Mouse (Mus musculus) kidney, postnatal 4 days (tissue): ENCODE measurements around the gene Smarcd3.
"Not testable (repeated sequence)": the region's sequence is repeated elsewhere in the genome, so short reads cannot be mapped to it uniquely, and the experiment has no call there.

Experiments used
- DNase-seq, 2 experiments: peaks; one replicate each; pipeline ENCODE4 v3.0.0; 2021; ENCODE audit warnings: mixed read lengths in 2 of 2

The Smarcd3 gene

DNA sequence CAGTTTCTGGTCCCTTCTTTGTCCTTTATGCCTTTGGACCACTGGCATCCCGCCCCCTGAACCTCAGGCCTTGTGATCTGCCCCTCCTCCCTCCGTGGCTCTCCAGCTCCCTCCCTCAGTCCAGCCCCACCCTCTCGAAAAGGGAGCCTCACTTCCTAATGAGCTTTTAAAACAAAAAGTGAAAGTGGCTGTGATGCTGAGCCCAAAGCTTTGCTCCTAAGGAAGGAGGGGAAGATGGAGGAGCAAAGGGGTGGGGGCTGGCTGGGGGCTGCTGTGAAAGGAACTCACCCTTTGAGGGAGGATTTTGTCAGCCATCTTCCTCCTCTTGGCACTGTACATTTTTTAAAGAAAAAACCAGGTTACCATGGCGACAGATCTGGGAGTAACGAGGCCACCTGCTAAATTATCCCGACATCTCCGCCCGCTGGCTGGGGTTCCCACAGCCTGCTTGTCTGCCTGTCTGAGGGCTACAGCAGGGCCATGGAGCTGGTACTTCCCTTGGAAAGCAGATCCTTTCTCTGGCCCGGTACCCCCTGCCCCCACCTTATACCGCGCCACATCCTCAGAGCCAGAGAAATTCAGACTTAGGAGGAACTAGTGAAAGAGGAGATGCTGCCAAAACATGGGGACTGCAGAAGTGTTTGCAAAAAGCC lies 27.6 kb downstream of the Smarcd3 start:
- peak; percentile 21 to 51 for DNase-seq

DNA sequence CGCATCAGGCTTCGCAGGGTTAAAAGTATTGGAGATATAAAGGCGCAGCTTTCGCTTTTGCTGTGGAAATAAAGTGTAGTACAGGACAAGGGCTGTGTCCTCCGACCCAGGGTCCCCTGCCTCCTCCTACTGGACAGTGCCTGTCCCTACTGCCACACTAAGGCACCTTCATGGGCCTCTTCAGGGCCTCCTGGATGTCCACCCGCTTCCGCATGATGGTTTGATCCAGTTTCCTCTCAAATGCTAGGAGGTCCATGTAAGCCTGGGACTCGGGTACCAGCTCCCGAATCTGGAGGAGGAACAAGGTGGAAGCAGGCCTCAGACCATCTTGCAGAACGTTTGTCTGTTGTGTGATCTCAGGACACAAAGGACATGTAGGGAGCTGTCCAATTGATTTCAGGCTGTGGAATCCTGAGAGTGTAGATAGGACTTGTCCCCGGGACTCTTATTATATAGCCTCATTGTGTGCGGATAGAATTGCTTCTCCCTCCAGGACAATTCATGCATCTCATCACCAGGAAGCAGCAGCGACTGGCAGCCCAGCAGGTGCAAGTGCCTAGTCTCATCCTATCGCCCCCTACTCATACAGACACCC lies 28.3 kb downstream of the Smarcd3 start:
- no peak for DNase-seq

DNA sequence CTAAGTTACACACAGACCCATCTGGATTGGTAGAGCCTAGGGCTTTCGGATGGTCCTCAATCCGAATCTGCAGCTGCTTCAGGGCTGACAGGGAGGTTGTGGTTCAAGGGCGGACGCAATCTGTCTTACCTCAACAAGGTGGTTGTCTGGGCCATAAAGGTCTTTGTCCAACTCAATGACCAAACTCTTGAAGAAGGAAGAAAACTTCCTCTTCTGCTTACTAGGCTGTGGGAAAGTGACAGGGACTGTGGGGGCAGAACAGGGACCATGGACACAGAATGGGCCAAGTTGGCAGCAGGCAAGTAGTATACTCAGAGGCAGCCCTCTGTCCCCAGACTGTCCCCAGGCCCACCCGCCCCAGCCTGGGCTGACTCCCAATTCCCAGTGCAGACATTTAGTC lies 28.9 kb downstream of the Smarcd3 start:
- no peak for DNase-seq

DNA sequence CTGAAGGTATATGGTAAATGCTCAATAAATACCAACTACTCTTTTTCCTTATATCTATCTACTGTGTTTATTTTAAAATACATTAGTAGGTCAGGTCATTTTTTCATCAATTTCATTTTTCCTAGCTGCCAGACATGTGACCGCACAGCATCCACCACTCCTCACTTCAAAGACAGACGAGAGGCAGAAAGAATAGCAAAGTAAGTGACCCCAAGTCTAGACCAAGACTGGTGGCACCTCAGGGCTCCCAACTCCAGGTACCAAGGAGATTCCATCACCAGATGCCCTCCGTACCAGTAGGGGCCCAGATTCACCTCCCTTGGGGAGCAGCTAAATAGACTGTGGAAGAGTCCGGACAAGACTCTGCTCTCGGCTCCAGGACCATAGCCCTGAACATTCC lies 29.9 kb downstream of the Smarcd3 start:
- DNase-seq = no peak

DNA sequence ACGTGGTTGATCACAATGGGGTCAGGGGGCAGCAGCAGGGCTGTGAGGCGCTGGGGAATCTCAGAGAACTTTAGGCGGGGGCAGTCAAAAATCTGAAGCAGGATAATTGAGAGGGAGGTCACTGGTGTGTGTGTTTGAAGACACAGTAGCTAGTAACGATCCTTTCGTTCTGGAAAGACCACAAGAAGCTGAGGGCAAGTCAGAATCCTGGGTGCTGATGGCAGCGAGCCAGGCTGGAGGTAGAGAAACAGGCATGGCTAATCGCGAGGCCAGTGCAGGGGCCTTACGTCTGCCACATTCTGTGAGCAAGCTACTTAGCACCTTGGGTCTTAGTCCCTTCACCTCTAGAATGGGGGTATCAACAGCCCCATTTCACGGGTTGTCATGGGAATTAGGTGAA lies 30.3 kb downstream of the Smarcd3 start:
- no peak for DNase-seq

DNA sequence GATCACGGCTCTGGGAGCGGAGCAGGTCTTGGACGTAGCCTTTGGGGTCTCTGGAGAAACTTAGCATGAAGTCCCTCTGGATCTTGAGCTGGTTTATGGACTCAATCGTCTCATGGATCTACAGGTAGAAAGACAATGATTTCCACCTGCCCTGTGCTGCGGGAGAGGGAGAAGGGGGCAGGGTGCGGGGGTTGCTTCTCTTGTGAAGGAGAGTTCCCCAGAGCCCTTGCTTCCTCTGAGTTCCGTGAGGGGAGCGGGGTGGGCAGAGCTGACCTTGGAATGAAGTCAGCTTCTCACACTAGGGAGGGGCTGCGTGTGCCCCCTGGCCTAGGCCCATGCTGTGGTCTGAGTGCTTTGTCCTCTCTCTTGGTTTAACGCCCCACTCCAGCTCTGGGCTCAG lies 31.0 kb downstream of the Smarcd3 start:
- DNase-seq = no peak

DNA sequence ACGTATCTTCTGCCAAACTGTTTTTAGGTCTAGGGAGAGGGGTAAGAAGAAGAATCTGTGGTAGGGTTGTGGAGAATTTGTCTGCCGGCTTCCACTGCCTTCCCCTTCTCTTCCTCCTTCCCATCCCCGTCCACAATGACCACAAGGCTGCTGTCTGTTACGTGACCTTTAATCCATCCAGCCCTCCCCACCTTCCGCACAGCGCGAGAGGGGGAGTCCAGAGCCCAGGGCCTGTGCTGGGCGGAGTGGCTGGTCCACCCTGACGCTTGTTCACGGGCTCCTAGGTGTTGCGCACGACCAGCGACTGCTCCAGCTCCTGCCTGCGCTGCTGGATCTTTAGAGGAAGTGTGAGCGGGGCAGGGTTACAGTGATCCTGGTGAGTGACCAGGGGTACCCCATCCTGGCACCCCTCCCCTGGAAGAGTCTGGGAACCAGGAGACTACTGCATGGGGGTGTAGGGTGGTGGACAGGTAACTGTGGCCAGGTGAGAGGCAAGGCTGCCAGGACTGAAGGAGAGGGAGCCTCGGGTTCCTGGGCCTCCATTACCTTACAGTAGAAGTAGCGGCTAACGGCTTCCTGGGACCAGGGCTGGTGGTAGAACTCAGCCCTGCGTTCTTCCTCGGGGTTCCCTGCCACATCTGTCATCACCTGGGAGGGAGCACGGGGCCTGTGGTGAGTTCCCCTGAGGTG lies 31.6 kb downstream of the Smarcd3 start:
- peak; percentile 31 to 43 for DNase-seq

DNA sequence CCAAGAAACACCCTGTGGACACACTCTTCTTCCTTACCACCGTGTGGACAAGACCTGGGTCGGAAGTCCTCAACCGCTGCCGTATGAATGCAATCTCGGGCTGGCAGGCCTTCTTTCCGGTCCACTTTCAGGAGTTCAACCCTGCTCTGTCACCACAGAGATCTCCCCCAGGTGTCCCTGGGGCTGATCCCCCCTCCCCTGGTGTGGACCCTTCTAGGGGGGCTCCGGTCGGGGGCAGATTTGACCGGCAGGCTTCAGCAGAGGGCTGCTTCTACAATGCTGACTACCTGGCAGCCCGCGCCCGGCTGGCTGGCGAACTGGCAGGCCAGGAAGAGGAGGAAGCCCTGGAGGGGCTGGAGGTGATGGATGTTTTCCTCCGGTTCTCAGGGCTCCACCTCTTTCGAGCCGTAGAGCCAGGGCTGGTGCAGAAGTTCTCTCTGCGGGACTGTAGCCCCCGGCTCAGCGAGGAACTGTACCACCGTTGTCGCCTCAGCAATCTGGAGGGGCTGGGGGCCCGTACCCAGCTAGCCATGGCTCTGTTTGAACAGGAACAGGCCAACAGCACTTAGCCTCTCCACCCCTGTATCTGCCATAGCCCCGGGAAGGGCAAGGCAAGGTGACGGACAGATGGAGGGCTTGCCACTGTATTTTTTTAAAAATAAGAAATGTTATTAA lies 32.3 kb downstream of the Smarcd3 start:
- DNase-seq = peak; percentile 41 to 63

DNA sequence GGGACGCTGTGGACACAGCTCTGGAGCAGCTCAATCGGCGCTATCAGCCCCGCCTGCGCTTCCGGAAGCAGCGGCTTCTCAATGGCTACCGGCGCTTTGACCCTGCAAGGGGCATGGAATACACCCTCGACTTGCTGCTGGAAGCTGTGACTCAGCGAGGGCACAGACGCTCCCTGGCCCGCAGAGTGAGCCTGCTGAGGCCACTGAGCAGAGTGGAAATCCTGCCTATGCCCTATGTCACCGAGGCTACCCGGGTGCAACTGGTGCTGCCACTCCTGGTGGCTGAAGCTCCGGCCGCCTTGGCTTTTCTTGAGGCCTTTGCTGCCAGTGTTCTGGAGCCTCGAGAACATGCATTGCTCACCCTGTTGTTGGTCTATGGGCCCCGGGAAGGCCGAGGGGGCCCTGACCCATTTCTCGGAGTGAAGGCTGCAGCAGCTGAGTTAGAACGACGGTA lies 32.9 kb downstream of the Smarcd3 start:
- peak; percentile 49 to 66 for DNase-seq

DNA sequence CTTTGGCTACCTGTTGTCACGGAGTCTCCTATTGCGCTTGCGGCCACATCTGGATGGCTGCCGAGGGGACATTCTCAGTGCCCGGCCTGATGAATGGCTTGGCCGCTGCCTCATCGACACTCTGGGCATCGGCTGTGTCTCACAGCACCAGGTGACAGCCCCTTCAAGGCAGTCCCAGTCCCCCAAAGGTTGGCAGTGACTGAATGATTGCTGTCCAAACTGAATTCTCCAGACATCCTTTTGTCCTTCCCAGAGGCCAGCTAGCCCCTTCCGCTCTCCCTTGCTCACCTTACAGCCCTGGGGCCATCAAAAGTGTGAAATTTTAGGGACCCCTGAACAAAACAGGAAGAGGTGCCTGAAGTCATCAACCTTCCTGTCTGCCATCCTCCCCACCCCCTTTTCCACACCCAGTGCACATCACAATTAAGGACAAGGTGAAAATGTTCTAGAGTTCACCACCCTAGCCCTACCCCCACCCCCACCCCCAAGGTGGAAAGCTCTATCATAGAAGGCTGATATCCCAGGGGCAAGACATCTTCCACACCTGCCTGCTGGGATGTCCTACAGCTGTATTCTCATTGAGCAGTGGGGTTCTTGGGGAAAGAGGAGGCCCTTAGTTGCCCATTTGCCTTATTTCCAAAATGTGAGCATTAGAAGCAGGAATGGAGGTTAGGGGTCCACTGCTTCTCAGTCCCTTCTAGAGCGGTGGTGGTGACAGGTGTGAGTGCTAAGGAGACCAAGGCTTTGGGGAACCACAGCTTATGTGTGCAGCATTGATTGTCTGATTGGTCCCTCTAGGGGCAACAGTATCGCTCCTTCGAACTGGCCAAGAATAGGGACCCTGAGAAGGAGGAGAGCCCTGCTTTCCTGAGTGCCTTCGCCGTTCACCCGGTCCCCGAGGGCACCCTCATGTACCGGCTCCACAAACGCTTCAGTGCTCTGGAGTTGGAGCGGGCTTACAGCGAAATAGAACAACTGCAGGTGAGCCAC lies 34.4 kb downstream of the Smarcd3 start:
- DNase-seq = no peak

DNA sequence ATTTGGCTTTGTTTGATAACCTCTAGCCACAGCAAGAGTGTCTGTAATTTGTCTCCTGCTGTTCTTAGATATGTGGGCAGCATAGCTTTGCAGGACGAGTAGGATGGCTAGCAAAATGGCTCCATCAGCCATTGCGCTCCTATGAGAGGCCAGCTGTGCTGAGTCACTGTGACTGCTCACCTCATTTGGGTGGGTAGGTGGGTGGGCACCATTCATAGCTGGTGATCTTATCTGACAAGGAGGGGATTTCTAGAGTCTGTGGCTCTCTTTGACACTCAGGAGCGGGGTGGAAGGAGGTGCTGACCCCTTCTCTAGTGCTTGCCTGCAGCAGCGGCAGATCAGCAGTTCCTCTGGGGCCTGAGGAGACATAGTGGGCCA lies 37.0 kb downstream of the Smarcd3 start:
- peak in 1 of 2 experiments; percentile 28 for DNase-seq

DNA sequence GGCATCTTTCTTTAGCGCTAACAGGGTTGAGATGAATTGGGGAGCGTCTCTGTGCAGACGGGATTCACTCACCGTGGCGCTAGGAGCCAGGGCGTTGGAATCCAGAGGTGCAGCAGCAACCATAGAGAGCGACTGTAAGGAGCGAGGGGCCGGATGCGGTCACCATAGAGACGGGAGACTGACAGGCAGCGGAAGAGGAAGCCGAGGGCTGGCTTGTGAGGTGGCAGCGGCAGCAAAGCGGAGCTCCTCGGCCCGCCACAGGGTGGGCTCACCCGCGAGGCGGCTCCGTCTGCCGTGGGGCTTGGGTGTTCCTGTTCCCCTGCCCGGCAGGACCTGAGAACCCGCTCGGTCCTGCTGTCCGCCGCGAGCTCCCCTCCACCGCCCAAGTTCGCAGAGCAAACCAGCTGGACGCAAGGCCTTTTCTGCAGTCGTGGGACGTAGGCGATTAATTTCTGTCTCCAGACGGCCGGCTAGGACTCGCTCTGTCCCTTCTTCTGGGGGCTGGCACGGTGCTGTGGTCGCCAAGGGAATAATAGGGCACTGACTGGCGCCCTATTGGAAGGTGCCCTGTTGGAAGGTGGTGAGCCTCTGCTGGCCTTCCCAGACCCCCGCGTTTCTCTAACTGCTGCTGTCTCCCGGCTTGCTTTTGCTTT lies 37.5 kb downstream of the Smarcd3 start, which contains the start of gene Chpf2:
TSS of gene Chpf2 (plus strand) at position 195 of the 653 bp plus-strand sequence.
- DNase-seq = peak; percentile 87 to 92

DNA sequence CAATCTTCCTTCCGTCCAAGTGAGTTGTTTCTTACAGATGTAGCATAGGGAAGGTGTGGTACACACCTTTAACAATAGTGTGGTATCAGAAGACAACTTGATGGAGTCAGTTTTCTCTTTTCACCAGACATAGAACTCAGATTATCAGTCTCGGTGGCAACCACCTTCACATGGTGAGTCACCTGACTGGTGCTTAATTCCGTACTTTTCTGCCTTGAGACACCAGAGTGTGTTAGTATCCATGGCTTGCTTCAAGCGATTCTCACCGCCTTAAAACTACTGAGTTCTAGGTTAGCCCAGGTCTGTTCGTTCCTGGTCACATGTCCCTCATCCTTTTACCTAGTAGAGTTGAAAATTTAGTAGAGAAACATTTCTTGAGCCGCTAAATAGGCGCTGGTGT lies 38.1 kb downstream of the Smarcd3 start:
- DNase-seq = no peak

DNA sequence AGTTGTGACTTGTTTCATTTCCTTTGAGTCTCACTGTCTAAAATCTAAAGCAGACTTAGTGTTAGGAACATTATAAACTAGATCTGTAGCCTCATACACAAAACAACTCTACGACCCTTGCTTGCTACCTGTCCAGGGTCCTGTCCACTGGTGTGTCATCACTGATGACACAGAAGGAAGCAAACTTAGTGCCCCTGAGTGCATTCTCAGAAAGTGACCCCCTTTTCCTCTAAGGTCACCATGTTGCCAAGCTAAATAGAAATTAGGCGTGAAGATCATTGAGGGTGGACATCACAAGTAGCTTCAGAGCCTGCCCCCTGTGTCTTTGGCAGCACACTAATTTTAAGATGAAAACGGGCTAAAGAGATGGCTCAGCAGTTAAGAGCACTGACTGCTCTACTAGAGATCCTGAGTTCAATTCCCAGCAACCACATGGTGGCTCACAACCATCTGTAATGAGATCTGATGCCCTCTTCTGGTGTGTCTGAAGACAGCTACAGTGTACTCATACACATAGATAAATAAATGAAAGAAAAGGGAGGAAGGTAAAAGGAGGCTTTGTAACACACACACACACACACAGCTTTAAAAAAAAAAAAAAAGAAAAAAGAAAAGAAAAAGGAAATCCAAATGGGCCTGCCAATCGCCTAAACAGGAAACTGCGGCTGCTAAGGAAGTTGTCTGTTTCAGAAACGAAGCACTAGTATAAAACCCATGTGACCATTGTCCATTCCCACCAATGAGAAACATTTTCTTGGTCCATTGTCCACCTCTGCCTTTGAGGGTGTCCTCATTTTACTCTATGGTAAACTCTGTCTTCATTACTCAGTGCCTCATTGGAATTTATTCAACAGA lies 45.9 kb downstream of the Smarcd3 start:
- no peak for DNase-seq

DNA sequence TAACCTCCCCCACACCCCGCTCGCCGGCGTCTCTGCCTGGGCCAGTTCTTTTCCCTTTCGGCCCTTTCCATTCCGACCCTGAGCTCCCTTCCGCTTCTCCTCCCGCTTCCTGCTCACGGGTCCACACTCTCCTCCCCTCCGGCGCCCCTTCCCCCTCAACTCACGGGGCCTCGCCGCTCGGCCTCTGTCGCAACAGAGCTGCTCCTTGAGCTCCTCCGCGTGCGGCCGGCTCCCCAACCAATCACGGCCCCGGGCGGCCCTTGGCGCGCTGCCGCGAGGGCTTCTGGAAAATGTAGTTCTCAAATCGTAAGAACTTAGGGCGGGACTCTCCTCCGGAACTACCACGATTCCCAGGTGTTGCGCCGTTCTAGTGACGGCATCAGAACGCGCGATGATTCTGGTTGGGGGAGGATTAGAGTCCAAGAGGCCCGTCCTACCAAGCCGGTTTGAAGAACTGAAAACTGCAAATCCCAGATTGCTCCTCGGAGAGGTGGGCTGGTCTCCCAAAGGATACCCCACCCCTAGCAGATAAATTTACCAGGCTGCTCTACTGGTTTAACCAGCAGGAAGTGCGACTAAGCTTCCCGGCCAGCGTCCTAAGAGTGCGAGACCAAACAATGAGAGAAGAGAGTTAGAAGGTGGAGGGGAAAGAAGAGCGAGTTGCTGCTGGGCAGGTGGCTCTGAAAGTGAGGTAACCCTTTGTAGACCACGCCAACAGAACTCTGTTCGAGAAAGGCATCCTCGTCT lies 46.9 kb downstream of the Smarcd3 start, which contains the start of gene Abcf2:
TSS of gene Abcf2 (minus strand) at position 285 of the 747 bp plus-strand sequence.
- peak; percentile 100 for DNase-seq

DNA sequence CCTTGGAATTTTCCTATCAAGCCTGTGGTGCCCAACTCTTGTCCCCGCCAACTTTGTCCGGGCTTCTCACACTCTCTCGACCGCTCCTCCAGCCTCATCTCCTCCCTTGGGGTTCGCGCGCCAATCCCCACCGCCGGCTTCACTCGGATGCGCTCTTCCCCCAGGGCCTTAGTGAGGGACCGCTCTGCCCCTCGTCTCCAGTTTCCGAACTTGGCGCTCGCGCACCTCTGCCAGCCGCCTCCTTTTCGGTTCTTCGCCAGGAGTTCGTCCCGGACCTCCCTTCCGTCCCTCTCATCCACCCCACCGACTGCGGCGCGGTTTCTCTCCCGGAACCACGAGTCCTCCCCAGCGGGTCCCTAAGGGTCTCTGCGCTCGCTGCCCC lies 47.4 kb downstream of the Smarcd3 start:
- DNase-seq = no peak

DNA sequence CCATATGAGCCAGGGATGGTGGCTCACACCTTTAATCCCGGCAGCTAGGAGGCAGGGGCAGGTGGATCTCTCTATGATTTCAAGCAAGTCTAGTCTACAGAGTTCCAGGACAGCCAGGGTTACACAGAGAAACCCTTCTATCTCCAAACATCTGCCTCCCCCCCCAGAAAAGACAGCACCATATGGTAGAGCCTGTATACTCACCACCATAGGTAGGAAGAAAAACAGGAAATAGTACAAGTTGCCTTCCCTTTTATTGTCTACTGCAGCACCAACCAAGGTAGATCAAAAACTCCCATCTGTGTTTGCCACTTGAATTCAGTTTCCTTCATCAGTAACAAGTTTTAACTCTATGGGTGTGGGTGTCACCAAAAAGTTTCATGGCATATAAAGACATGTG lies 48.3 kb downstream of the Smarcd3 start:
- DNase-seq = no peak

DNA sequence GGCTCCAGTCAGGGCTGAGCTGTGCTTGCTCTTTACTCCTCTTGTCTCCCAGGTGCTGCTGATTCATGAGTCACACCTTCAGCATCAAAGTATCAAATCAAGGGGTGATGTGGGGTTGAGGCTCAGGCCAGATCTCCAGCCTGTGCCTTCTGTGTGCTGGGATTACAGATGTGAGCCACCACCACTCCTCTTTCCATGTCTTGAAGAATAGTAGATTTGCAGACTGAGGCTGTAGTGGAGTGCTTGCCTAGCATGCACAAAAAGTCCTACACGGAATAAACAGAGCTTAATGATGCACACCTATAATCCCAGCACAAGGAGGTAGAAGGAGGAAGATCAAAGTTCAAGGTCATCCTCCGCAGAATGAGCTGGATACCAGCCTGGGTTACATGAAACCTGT lies 67.5 kb downstream of the Smarcd3 start, which contains the start of gene 4931409K22Rik:
TSS of gene 4931409K22Rik (minus strand) at position 101 of the 400 bp plus-strand sequence.
- DNase-seq = no peak

DNA sequence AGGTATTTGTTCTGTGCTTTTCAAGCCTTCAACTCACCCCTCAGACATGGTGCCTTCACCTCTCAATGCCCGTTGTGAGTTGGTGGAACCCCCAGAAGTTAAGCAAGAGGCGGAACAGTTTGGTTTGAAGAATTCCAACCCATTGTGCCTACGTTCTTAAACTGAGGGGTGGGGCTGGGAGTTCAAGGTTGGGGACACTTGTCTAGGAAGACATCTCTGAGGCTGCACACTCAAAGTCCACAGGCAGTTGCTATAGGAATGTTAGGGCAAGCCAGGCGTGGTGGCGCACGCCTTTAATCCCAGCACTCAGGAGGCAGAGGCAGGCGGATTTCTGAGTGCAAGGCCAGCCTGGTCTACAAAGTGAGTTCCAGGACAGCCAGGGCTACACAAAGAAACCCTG lies 68.9 kb downstream of the Smarcd3 start:
- not testable (repeated sequence) for DNase-seq
